Mouse (Mus musculus): ENCODE measurements around the gene Brip1.
A peak's percentile ranks its signal among the peaks of the same experiment; 100 is the strongest.

The Brip1 gene

GRCm38 (mm10) chr11:86115955-86116354 lies 85.0 kb downstream of the Brip1 start:
- DNase-seq (ENCODE audit: low read depth): peak; percentile 15

- no peak for DNase-seq (ENCODE audit: low read depth)
Measured at GRCm38 (mm10) chr11:86107276-86107675, 93.7 kb downstream of the Brip1 start.

GRCm38 (mm10) chr11:86106596-86106995 lies 94.4 kb downstream of the Brip1 start:
- DNase-seq (ENCODE audit: low read depth): no peak

DNA sequence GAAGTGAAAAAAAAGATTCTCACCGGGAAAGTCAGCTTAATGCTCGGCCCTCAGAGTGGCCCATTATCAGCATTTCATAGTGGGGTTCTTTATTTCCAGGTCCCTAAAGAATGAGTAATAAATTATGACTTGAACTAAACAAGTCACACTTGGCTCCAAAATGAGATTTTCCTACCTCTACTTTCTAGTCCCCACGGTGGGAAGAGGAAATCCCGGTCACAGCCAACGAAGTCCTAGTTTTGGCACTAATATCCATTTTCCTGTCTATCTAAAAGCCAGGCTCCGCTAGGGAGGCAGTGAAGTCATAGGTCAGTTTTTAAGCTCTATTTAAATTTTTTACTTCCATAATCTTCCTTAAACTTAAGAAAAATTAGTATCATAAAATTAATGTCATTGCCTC lies 99.8 kb downstream of the Brip1 start:
- DNase-seq (ENCODE audit: low read depth): no peak

- DNase-seq (ENCODE audit: low read depth): no peak
Measured at GRCm38 (mm10) chr11:86099341-86099740, 101.7 kb downstream of the Brip1 start.

GRCm38 (mm10) chr11:86088815-86089214 lies 112.2 kb downstream of the Brip1 start:
- no peak for DNase-seq (ENCODE audit: low read depth)

- no peak for DNase-seq (ENCODE audit: low read depth)
Measured at GRCm38 (mm10) chr11:86084522-86084921, 116.5 kb downstream of the Brip1 start.

DNA sequence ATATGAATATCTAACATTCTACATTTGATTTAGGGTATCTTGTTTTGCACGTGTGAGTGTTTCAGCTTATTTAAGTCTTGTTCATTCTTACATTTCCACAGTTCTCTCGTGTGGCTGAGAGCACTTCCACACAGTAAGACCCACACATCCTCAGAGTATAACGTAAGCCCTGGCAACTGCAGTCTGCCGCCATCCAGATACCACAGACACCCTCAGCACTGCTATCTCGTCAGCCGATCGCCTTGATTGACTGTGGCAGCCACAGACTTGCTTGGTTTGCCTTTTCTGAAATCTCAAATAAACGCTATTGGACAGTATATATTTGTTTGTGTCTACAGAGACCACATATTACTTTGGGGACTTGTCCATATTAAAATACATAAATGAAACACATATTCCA lies 123.0 kb downstream of the Brip1 start:
- DNase-seq (ENCODE audit: low read depth): no peak

- no peak for DNase-seq (ENCODE audit: low read depth)
Measured at GRCm38 (mm10) chr11:86076966-86077365, 124.0 kb downstream of the Brip1 start.

DNA sequence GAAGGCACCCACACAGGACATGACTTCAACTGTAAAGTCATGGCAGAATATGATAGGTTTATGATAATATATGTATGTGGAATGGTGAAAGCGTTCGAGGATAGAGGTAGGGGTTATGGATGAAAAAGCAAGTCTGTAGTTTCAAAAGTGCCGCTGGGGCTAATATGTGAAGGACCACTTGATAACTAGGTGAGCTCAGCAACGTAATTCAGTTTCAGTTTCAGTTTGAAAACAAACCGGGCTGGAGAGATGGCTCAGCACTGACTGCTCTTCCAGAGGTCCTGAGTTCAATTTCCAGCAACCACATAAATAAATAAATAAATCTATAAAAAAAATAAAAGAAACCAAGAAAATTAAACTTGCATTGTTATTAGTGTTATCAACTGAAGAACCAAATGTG lies 124.6 kb downstream of the Brip1 start:
- no peak for DNase-seq (ENCODE audit: low read depth)

- peak; percentile 2 for DNase-seq (ENCODE audit: low read depth)
Measured at GRCm38 (mm10) chr11:86075371-86075770, 125.6 kb downstream of the Brip1 start.

- DNase-seq (ENCODE audit: low read depth): no peak
Measured at GRCm38 (mm10) chr11:86068651-86069050, 132.3 kb downstream of the Brip1 start.

- no peak for DNase-seq (ENCODE audit: low read depth)
Measured at GRCm38 (mm10) chr11:86067154-86067553, 133.8 kb downstream of the Brip1 start.

GRCm38 (mm10) chr11:86064881-86065280 lies 136.1 kb downstream of the Brip1 start:
- no peak for DNase-seq (ENCODE audit: low read depth)

DNA sequence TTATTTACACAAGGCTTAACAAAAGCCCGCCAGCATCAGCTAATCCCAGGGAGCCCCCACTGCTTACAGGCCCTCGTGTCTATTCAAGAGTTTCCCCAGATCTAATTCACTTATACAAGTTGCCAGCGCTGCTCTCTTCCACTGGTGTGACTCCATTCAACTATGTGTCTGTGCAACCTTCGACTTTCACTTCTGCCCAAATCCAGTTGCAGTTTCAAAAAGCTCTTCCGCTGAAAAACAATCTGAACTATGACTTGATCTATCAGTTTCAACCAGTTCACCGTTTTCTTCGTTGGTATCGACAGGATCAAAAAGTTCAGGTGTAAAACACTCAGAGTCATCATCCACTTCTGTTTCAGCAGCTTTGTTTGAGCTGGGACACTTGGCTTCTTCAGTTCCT lies 139.8 kb downstream of the Brip1 start:
- DNase-seq (ENCODE audit: low read depth): no peak

DNA sequence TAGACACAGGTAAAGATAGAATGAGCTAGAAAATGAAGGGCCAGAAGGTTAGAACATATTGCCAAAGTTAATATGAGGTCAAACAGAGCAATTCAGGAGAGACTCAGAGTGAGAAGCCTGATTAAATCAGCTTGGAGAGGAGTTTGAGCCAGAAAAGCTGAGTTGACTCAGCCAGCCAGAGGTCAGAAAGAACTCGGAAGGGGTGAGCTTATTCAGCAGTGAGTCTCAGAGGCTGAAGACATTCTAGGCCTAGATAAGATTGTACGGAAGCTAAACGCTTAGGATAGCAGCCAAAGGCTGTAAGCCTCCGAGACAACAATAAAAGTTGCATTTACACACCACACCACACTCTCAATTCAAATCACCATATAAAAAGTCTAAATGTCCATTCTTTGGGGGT lies 141.9 kb downstream of the Brip1 start:
- no peak for DNase-seq (ENCODE audit: low read depth)

- DNase-seq (ENCODE audit: low read depth): no peak
Measured at GRCm38 (mm10) chr11:86055806-86056205, 145.2 kb downstream of the Brip1 start.

DNA sequence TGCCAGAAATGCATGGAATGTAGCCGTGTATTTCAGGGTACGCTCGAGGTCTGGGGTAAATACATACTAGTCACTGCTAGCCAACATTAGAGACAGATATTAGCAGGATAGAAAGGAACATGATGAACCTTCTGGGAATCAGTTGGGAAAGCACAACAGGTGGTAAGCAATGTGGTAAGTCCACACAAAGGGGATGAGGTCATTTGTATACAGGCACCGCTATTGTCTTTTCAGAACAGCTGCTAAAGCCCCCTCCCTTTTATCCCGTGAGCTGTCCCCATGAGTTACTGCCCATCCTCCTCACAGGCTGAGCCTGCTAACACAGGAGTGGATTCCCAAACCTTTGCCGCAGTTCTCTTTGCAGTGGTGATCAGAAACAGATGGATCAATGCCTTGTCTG lies 149.6 kb downstream of the Brip1 start:
- DNase-seq (ENCODE audit: low read depth): no peak

DNA sequence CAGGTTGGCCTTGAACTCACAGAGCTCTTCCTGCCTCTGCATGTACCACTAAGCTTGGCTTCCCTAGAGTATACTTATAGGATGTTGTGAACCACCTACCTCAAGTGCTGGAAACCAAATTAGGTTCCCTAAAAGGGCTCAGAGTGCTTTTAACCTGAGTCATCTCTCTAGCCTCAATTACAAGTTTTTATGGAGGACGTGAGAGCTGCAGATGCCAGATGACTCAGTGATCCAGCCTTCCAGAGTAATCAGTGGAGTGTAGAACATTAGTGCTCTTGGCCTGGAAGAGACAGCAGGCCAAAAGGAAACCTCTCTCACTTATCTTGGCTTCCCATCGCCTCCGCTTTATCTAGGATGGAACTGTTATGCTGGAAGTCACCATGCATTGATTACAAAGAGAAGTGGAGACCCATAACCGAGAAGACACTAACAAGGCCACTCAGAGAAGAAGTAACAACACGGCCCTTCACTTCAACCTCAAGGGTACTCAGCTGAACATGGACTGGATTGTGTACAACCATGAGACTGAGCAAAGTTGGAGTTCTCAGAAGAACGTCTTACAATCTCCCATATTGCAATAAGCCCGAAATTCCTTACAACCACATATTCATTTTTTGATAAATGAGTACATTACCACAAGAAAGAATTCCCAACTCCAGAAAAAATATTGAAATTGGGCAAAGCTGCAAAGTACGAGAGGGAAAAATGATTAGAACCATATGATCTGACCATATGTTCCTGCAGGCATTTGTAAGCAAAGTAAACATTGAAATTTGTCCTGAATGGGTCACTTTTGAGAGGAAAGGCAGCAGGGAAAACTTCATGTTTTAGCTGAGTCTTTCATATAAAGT lies 150.3 kb downstream of the Brip1 start:
- no peak for DNase-seq (ENCODE audit: low read depth)

- no peak for DNase-seq (ENCODE audit: low read depth)
Measured at GRCm38 (mm10) chr11:86039994-86040393, 161.0 kb downstream of the Brip1 start.

DNA sequence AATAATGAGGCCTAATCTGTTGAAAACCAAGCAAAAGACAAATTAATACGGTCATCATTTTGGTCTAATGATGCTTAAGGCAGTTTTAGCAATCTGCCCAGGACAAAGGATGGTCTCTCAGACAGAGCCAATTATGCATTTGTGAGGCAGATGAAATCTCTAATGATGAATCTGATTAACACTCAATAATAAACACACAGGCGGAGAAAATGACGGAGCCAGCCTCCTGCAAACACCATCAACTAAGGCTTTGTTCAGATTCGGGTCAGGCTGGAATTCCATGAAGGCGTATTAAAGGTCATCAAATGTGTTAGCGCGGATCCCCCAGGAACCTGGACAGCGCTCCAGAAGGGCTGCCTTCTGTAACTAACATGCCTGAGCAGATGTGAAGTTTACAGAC lies 161.6 kb downstream of the Brip1 start:
- DNase-seq (ENCODE audit: low read depth): no peak

DNA sequence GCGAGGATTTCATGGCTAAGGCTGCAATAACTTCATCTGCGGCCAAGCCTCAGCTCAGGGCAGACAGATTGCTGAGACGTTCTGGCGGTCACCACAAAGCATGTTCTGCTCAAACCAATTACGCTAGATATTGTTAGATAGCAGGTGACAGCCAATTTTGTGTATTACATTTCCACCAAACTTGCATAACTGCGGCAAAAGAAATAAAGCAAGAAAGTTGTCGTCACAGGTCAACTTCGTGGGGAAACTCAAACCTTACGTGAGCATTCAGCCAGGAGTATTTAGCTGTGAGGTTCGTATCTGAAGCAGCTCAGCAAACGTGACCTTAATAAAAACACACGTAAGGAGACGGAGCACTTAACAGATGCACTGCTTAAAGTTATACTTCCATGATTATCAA lies 162.3 kb downstream of the Brip1 start:
- no peak for DNase-seq (ENCODE audit: low read depth)

DNA sequence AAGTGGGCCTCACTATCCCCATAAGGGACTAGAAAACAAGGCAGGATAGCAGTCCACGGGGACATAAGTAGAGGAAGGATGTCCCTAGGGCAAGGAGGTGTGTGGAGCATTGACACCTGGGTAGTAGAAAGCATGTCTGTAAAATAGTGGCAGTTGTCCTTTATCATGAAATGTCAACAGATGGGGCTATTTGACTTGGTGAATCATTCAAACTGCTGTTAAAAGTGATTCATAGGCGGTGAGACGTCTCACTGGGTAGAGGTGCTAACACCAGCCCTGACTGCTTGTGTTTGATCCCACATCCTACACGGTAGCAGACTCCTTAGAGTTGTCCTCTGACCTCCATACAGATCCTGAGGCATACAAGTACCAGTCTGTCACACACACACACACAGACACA lies 168.1 kb downstream of the Brip1 start:
- DNase-seq (ENCODE audit: low read depth): no peak

DNA sequence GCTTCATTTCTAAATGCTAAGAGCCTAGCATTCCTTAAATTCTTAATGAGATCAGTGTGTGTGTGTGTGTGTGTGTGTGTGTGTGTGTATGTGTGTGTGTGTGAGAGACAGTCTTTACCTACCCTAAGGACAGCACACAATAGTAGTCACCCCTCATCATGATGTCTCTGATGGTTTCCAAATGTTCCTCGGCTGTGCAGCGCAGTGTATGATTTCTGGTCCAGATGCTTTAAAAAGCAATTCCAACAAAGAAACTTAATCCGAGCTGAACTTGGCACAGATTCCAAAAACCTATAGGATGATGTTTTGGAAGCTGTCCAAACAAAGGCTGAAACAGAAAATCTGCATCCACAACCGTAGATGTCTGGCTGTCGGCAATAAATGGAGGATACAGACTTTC lies 173.0 kb downstream of the Brip1 start:
- DNase-seq (ENCODE audit: low read depth): no peak
